Mouse (Mus musculus) A20 (cell line): ENCODE measurements around the gene Ankef1.

Source experiments
- DNase-seq: peaks from one replicate; pipeline ENCODE4 v3.0.0-alpha.2; 2011; ENCODE audit warnings: low read depth, low spot score

Ankef1 gene

GRCm38 (mm10) chr2:136600651-136601170 lies 99.0 kb downstream of the Ankef1 start:
- DNase-seq = no peak

- no peak for DNase-seq
Measured at GRCm38 (mm10) chr2:136601206-136601605, 99.5 kb downstream of the Ankef1 start.
